Mouse (Mus musculus) CH12.LX (cell line): ENCODE measurements around the gene Fgd1.

Source experiments
- CHD1 ChIP-seq: IDR thresholded peaks from 2 replicates; pipeline ENCODE4 v1.6.1; 2012; ENCODE audit warnings: low read depth, low read length, improper control_type of control experiment, inconsistent platforms
- MAFK ChIP-seq: IDR thresholded peaks from 2 replicates; pipeline ENCODE4 v1.6.1; 2011; ENCODE audit warnings: low read length, improper control_type of control experiment; ENCODE audit not compliant: insufficient replicate concordance
- NELFE ChIP-seq: IDR thresholded peaks from 2 replicates; pipeline ENCODE4 v1.6.1; 2011; ENCODE audit warnings: low read depth, low read length, improper control_type of control experiment
- POLR2A ChIP-seq: IDR thresholded peaks from 2 replicates; pipeline ENCODE4 v1.6.1; 2011; ENCODE audit warnings: low read depth, mild to moderate bottlenecking, improper control_type of control experiment, low read length

DNA sequence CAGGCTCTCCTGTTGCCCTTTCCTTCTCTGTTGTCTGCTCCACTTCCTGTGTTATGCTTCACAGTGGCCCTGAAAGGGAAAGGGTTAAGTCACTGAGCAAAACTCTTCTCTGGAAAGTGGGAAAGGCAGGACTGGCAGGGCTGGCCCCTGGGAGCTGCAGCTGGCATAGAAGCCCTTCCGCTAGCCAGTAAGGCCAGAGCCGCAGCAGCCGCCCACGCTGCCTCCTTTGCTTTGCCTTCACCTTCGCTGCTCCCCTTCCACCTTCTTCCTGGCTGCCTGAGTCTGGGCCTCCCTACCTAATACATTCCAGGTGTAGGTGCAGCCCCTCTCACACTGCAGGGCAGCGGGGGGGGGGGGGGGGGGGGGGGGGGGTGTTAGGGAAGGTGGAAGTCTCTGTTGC, 8.5 kb downstream of the Fgd1 start:
- TF ChIP-seq MAFK = no peak
- TF ChIP-seq POLR2A = no peak
- no peak for TF ChIP-seq NELFE
- no peak for TF ChIP-seq CHD1
